Mouse (Mus musculus): Measurements from ENCODE around the gene Calr. TPM values are rescaled to one million over a fixed set of nuclear protein-coding genes. Genes with fewer than 3 reads are reported as not detected.

Gene Calr
- polyA plus RNA-seq, 1 experiment, result 437 TPM

- H3K4me3 ChIP-seq (ENCODE audit: insufficient read depth, low read length), result peak overlapping the region; percentile 12; the same call in 1 of the 2 replicates
- H3K27ac ChIP-seq (ENCODE audit: insufficient read depth, low read length), result no peak overlapping the region
- H3K4me1 ChIP-seq (ENCODE audit: control insufficient read depth, insufficient read depth, low read length), result no peaks in the 10 kb centered on the region
- TF ChIP-seq POLR2A (IDR thresholded peaks at IDR 0.05; ENCODE audit: extremely low read depth, insufficient read depth, low read length), result no peak
- TF ChIP-seq CTCF (IDR thresholded peaks at IDR 0.05; ENCODE audit: extremely low read depth, insufficient read depth, low read length), result peak; percentile 71
These were observed 23.1 kb downstream of the Calr start for GRCm38 (mm10) chr8:84823653-84824052.

GRCm38 (mm10) chr8:84822723-84823122, 24.0 kb downstream of the Calr start, which contains the start of gene Dand5:
TSS of gene Dand5 (minus strand) at chr8:84822823.
- H3K27ac ChIP-seq (ENCODE audit: insufficient read depth, low read length), result no peak within 1 kb of the TSS
- H3K4me3 ChIP-seq (ENCODE audit: insufficient read depth, low read length), result peak within 1 kb of the TSS; percentile 12; the same call in 1 of the 2 replicates
- TF ChIP-seq CTCF (IDR thresholded peaks at IDR 0.05; ENCODE audit: extremely low read depth, insufficient read depth, low read length) (no peak), POLR2A (IDR thresholded peaks at IDR 0.05; ENCODE audit: extremely low read depth, insufficient read depth, low read length) (no peak)
- H3K4me1 ChIP-seq (ENCODE audit: control insufficient read depth, insufficient read depth, low read length), result no peaks in the 10 kb centered on the region

- no peak overlapping the region for H3K27ac ChIP-seq (ENCODE audit: insufficient read depth, low read length)
- no peaks in the 10 kb centered on the region for H3K4me1 ChIP-seq (ENCODE audit: control insufficient read depth, insufficient read depth, low read length)
- no peak overlapping the region for H3K4me3 ChIP-seq (ENCODE audit: insufficient read depth, low read length)
- TF ChIP-seq CTCF (IDR thresholded peaks at IDR 0.05; ENCODE audit: extremely low read depth, insufficient read depth, low read length) (no peak), POLR2A (IDR thresholded peaks at IDR 0.05; ENCODE audit: extremely low read depth, insufficient read depth, low read length) (no peak)
These were observed 30.6 kb downstream of the Calr start for GRCm38 (mm10) chr8:84816117-84816516.

GRCm38 (mm10) chr8:84815547-84815946, 31.2 kb downstream of the Calr start:
- Histone ChIP-seq H3K4me3 (ENCODE audit: insufficient read depth, low read length) (no peak overlapping the region), H3K4me1 (ENCODE audit: control insufficient read depth, insufficient read depth, low read length) (no peaks in the 10 kb centered on the region), H3K27ac (ENCODE audit: insufficient read depth, low read length) (no peak overlapping the region)
- TF ChIP-seq POLR2A (IDR thresholded peaks at IDR 0.05; ENCODE audit: extremely low read depth, insufficient read depth, low read length) (no peak), CTCF (IDR thresholded peaks at IDR 0.05; ENCODE audit: extremely low read depth, insufficient read depth, low read length) (peak; percentile 93)

- no peaks in the 10 kb centered on the region for H3K4me1 ChIP-seq (ENCODE audit: control insufficient read depth, insufficient read depth, low read length)
- TF ChIP-seq POLR2A (IDR thresholded peaks at IDR 0.05; ENCODE audit: extremely low read depth, insufficient read depth, low read length) (no peak), CTCF (IDR thresholded peaks at IDR 0.05; ENCODE audit: extremely low read depth, insufficient read depth, low read length) (no peak)
- no peak overlapping the region for H3K4me3 ChIP-seq (ENCODE audit: insufficient read depth, low read length)
- no peak overlapping the region for H3K27ac ChIP-seq (ENCODE audit: insufficient read depth, low read length)
These were observed 31.9 kb downstream of the Calr start for GRCm38 (mm10) chr8:84814555-84815441.

GRCm38 (mm10) chr8:84814240-84814554, 32.5 kb downstream of the Calr start:
- no peaks in the 10 kb centered on the region for H3K4me1 ChIP-seq (ENCODE audit: control insufficient read depth, insufficient read depth, low read length)
- H3K4me3 ChIP-seq (ENCODE audit: insufficient read depth, low read length), result no peak overlapping the region
- H3K27ac ChIP-seq (ENCODE audit: insufficient read depth, low read length), result no peak overlapping the region
- TF ChIP-seq POLR2A (IDR thresholded peaks at IDR 0.05; ENCODE audit: extremely low read depth, insufficient read depth, low read length) (no peak), CTCF (IDR thresholded peaks at IDR 0.05; ENCODE audit: extremely low read depth, insufficient read depth, low read length) (no peak)

GRCm38 (mm10) chr8:84813830-84814229, 32.9 kb downstream of the Calr start:
- no peak overlapping the region for H3K27ac ChIP-seq (ENCODE audit: insufficient read depth, low read length)
- TF ChIP-seq CTCF (IDR thresholded peaks at IDR 0.05; ENCODE audit: extremely low read depth, insufficient read depth, low read length), result no peak
- no peak for TF ChIP-seq POLR2A (IDR thresholded peaks at IDR 0.05; ENCODE audit: extremely low read depth, insufficient read depth, low read length)

GRCm38 (mm10) chr8:84813059-84813458, 33.7 kb downstream of the Calr start:
- Histone ChIP-seq H3K27ac (ENCODE audit: insufficient read depth, low read length) (no peak overlapping the region), H3K4me1 (ENCODE audit: control insufficient read depth, insufficient read depth, low read length) (no peaks in the 10 kb centered on the region), H3K4me3 (ENCODE audit: insufficient read depth, low read length) (no peak overlapping the region)
- TF ChIP-seq CTCF (IDR thresholded peaks at IDR 0.05; ENCODE audit: extremely low read depth, insufficient read depth, low read length) (peak; percentile 88), POLR2A (IDR thresholded peaks at IDR 0.05; ENCODE audit: extremely low read depth, insufficient read depth, low read length) (no peak)

More at GRCm38 (mm10) chr8:84813830-84814229, 32.9 kb downstream of the Calr start:
- Histone ChIP-seq H3K4me1 (ENCODE audit: control insufficient read depth, insufficient read depth, low read length) (no peaks in the 10 kb centered on the region), H3K4me3 (ENCODE audit: insufficient read depth, low read length) (no peak overlapping the region)

- Histone ChIP-seq H3K4me1 (ENCODE audit: control insufficient read depth, insufficient read depth, low read length) (no peaks in the 10 kb centered on the region), H3K4me3 (ENCODE audit: insufficient read depth, low read length) (peak overlapping the region; percentile 32), H3K27ac (ENCODE audit: insufficient read depth, low read length) (no peak overlapping the region)
- TF ChIP-seq POLR2A (IDR thresholded peaks at IDR 0.05; ENCODE audit: extremely low read depth, insufficient read depth, low read length), result no peak
These were observed 35.4 kb downstream of the Calr start for GRCm38 (mm10) chr8:84811303-84811702.

GRCm38 (mm10) chr8:84810896-84811295, 35.8 kb downstream of the Calr start:
- no peak overlapping the region for H3K27ac ChIP-seq (ENCODE audit: insufficient read depth, low read length)

More at GRCm38 (mm10) chr8:84810896-84811295, 35.8 kb downstream of the Calr start:
- Histone ChIP-seq H3K4me1 (ENCODE audit: control insufficient read depth, insufficient read depth, low read length) (no peaks in the 10 kb centered on the region), H3K4me3 (ENCODE audit: insufficient read depth, low read length) (peak overlapping the region; percentile 32)
- TF ChIP-seq CTCF (IDR thresholded peaks at IDR 0.05; ENCODE audit: extremely low read depth, insufficient read depth, low read length) (peak; percentile 65), POLR2A (IDR thresholded peaks at IDR 0.05; ENCODE audit: extremely low read depth, insufficient read depth, low read length) (no peak)

Measured in cortical plate, adult 2 months (tissue).